Mouse (Mus musculus): Measurements from ENCODE around the gene Abcc8.

GRCm38 (mm10) chr7:46111212-46111817, 68.5 kb downstream of the Abcc8 start:
- TF ChIP-seq CTCF (IDR thresholded peaks at IDR 0.05; ENCODE audit: insufficient read depth, low read length) (no peak), POLR2A (IDR thresholded peaks at IDR 0.05; ENCODE audit: borderline replicate concordance, extremely low read depth, low read depth, low read length) (no peak)
